Mouse (Mus musculus): ENCODE measurements around the gene Phactr1.

DNA sequence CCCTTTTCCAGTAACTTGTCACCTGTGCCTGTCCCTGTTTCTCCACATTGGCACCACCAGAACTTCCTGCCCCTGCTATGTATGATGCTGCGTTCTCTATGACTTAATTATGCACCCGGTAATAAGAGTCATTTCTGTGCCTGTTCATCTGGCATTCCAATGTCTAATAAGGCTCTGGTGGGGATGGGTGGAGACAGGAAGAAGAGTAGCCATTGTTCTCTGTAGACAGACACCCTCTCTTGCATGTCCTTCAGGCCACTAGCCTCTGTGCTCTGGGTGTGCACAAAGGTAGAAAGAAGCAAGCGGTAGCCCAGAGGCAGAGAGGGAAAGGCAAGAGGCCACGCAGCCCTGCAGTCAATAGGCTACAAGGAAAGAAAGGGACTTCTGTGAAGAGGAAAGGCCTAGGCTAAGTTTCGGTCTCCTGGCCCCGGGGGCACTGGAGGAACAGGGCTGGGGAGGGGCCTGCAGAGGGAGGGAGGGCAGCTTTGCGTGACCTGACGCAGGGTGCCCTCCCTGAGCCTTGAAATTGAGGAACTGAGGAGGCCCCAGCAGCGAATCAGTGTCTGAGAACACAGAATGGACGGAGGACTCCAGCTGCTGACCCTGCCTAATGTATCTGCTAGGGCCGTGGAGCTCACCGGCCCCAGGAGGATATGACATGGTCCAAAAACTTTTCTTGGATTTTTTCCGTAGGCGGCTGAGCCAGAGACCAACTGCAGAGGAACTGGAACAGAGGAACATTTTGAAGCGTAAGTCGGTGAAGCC is 442.1 kb downstream of the Phactr1 start:
- TF ChIP-seq TAL1 (IDR thresholded peaks at IDR 0.05; ENCODE audit: low read length) (no peak), GATA1 (IDR thresholded peaks at IDR 0.05; ENCODE audit: low read length) (no peak)

All from erythroblast, embryonic 14.5 days (primary cell).